Mouse (Mus musculus) spleen, adult 2 months (tissue): Measurements from ENCODE around the gene Pard6a. TPM values are rescaled to one million over a fixed set of nuclear protein-coding genes. Genes with fewer than 3 reads are reported as not detected.

Experiments used
- DNase-seq, 2 experiments: peaks; one replicate each; pipeline versions ENCODE4 v3.0.0 to v3.0.0-alpha.2; 2012 to 2021; ENCODE audit warnings: low spot score in 2 of 2, low read depth in 1 of 2
- H3K27ac ChIP-seq: fragments of 200-500 bp; 2 replicates; pipeline ENCODE4 v1.5.1; 2012; ENCODE audit warnings: low read length, inconsistent platforms; ENCODE audit not compliant: insufficient read depth
- H3K27me3 ChIP-seq: fragments of 200-500 bp; 2 replicates; pipeline ENCODE4 v1.6.1; 2012; ENCODE audit warnings: mild to moderate bottlenecking, moderate library complexity, low read length, inconsistent platforms; ENCODE audit not compliant: control insufficient read depth, insufficient read depth
- H3K36me3 ChIP-seq: fragments of 200-500 bp; 2 replicates; pipeline ENCODE4 v1.6.1; 2012; ENCODE audit warnings: mild to moderate bottlenecking, low read length, inconsistent platforms; ENCODE audit not compliant: control insufficient read depth, insufficient read depth
- H3K4me1 ChIP-seq: fragments of 200-500 bp; 2 replicates; pipeline ENCODE4 v1.6.1; 2011; ENCODE audit warnings: inconsistent platforms; ENCODE audit not compliant: control insufficient read depth, insufficient read depth, insufficient read length
- H3K4me3 ChIP-seq: fragments of 200-500 bp; 2 replicates; pipeline ENCODE4 v1.5.1; 2011; ENCODE audit warnings: mild to moderate bottlenecking, inconsistent platforms; ENCODE audit not compliant: insufficient read depth, insufficient read length; ENCODE audit errors: extremely low read depth
- CTCF ChIP-seq: fragments of 200-500 bp; IDR thresholded peaks from 2 replicates; pipeline ENCODE4 v1.5.1; 2011; ENCODE audit warnings: mild to moderate bottlenecking, inconsistent platforms; ENCODE audit not compliant: insufficient read depth, insufficient read length, insufficient replicate concordance; ENCODE audit errors: extremely low read depth
- POLR2A ChIP-seq: fragments of 200-500 bp; IDR thresholded peaks from 2 replicates; pipeline ENCODE4 v1.6.1; 2011; ENCODE audit warnings: low read depth, low read length, inconsistent platforms
- WGBS: fragments of 180-500 bp; shearing (Covaris S2); methylation state at CpG from one replicate; pipeline ENCODE4 v1.1.7; 2018; 5-methylcytosine and 5-hydroxymethylcytosine counted together
- polyA plus RNA-seq: library from polyadenylated mRNA; depleted of rRNA; stranded (reverse); fragments of >200 nt; gene quantifications from 2 replicates; pipeline ENCODE4 v1.2.3, GENCODE M21; 2012; rRNA removed

The Pard6a gene
- 8.7 and 12.1 TPM in 2 replicates for polyA plus RNA-seq

GRCm38 (mm10) chr8:105700966-105701824 lies at the start of gene Pard6a, which contains the start of gene Acd:
Pard6a (plus strand) TSS chr8:105701148.
Acd (minus strand) TSS chr8:105701102.
- Histone ChIP-seq H3K27me3 (no peaks in the 10 kb centered on the region), H3K36me3 (peaks cover 25% of the 10 kb centered on the region), H3K4me1 (peaks cover 10% of the 10 kb centered on the region; the same call in 1 of the 2 replicates), H3K4me3 (peak within 1 kb of the TSS; percentile 86), H3K27ac (peak within 1 kb of the TSS; percentile 91)
- TF ChIP-seq POLR2A: peak; percentile 46
- no peak for TF ChIP-seq CTCF
- DNase-seq: peak; percentile 89 to 94
- WGBS: under 1% methylated on average over 60 of the region's 60 CpGs

- no peaks in the 10 kb centered on the region for H3K4me1 ChIP-seq
- peaks cover 10% of the 10 kb centered on the region for H3K36me3 ChIP-seq
- TF ChIP-seq POLR2A (no peak), CTCF (no peak)
- no peak overlapping the region for H3K4me3 ChIP-seq
- H3K27ac ChIP-seq: no peak overlapping the region
- DNase-seq: no peak
- H3K27me3 ChIP-seq: no peaks in the 10 kb centered on the region
Observed at GRCm38 (mm10) chr8:105657641-105658040, 43.3 kb upstream of the Pard6a start.

- peak; percentile 19 to 37 for DNase-seq
- H3K27me3 ChIP-seq: no peaks in the 10 kb centered on the region
- WGBS: 60% methylated on average over 3 of the region's 3 CpGs
- H3K4me1 ChIP-seq: no peaks in the 10 kb centered on the region
- no peak for TF ChIP-seq POLR2A
- TF ChIP-seq CTCF: no peak
- no peak overlapping the region for H3K27ac ChIP-seq
- no peak overlapping the region for H3K4me3 ChIP-seq
- peaks cover 17% of the 10 kb centered on the region for H3K36me3 ChIP-seq
Observed at GRCm38 (mm10) chr8:105661167-105661566, 39.8 kb upstream of the Pard6a start.

- no peak overlapping the region for H3K4me3 ChIP-seq
- TF ChIP-seq POLR2A (no peak), CTCF (no peak)
- no peak for DNase-seq
- peaks cover 48% of the 10 kb centered on the region for H3K36me3 ChIP-seq
- no peak overlapping the region for H3K27ac ChIP-seq
- no peaks in the 10 kb centered on the region for H3K27me3 ChIP-seq
- no peaks in the 10 kb centered on the region for H3K4me1 ChIP-seq
- 97% methylated on average over 1 of the region's 1 CpGs for WGBS
Observed at GRCm38 (mm10) chr8:105677891-105678290, 23.1 kb upstream of the Pard6a start.

GRCm38 (mm10) chr8:105685325-105685724 lies 15.6 kb upstream of the Pard6a start:
- WGBS: 47% methylated on average over 7 of the region's 7 CpGs
- peaks cover 19% of the 10 kb centered on the region for H3K36me3 ChIP-seq
- H3K4me1 ChIP-seq: no peaks in the 10 kb centered on the region; the same call in 1 of the 2 replicates
- TF ChIP-seq CTCF: no peak
- TF ChIP-seq POLR2A: no peak
- no peak for DNase-seq
- peak overlapping the region; percentile 63; the same call in 1 of the 2 replicates for H3K4me3 ChIP-seq
- no peaks in the 10 kb centered on the region for H3K27me3 ChIP-seq
- peak overlapping the region; percentile 93 for H3K27ac ChIP-seq

- 2% methylated on average over 26 of the region's 26 CpGs for WGBS
- DNase-seq: peak; percentile 63 to 86
Observed at GRCm38 (mm10) chr8:105685796-105686308, 15.1 kb upstream of the Pard6a start, which contains the start of gene Carmil2. Carmil2 (plus strand) TSS chr8:105686274.

More at GRCm38 (mm10) chr8:105685796-105686308, 15.1 kb upstream of the Pard6a start, which contains the start of gene Carmil2:
- Histone ChIP-seq H3K27ac (peak within 1 kb of the TSS; percentile 93), H3K4me1 (no peaks in the 10 kb centered on the region; the same call in 1 of the 2 replicates), H3K4me3 (peak within 1 kb of the TSS; percentile 63), H3K36me3 (peaks cover 18% of the 10 kb centered on the region), H3K27me3 (no peaks in the 10 kb centered on the region)
- TF ChIP-seq POLR2A (peak; percentile 66), CTCF (peak; percentile 85; the same call in 1 of the 2 replicates)
